Mouse (Mus musculus): Measurements from ENCODE around the gene Dgcr8. TPM values are rescaled to one million over a fixed set of nuclear protein-coding genes. Genes with fewer than 3 reads are reported as not detected.
A peak's percentile ranks its signal among the peaks of the same experiment; 100 is the strongest.

Dgcr8 gene
- total RNA-seq (2014; rRNA removed) (8.3 and 11.7 TPM in 2 replicates), polyA plus RNA-seq (2012; rRNA removed) (6.0 and 8.0 TPM in 2 replicates)

DNA sequence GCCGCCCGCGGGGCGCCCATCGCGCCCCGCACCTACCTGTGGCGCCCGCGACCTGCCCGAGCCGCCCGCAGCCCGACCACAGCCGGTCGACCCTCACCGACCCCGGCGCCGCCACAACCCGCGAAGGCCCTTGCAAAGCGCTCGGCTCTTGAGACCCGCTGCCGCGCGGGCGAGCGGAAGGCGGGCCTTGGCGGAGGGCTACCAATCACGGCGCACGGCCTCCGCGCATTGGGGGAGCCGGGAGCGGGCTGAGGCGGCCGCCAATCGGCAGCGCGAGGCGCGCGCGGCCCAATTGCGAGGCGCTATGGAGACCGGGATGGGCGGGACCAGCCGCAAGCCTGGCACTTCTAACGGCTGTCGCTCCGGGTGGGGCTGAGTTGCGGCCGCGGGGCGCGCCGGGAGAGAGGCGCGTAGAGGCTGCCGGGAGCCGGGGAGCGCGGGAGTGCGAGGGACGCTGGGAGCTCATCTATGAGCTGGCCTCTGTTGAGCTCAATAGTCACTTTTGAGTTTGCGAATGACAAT lies at the start of gene Dgcr8:
Gene Dgcr8 (minus strand): TSS at position 180 of the 522 bp plus-strand sequence.
- Histone ChIP-seq H3K9ac (ENCODE audit: low read depth, low read length) (peak within 1 kb of the TSS; percentile 87), H3K4me1 (ENCODE audit: control insufficient read depth, insufficient read depth, low read length) (peaks cover 9% of the 10 kb centered on the region), H3K36me3 (ENCODE audit: control insufficient read depth, insufficient read depth, low read length) (peaks cover 3% of the 10 kb centered on the region), H3K27ac (replicated peaks; ENCODE audit: insufficient read depth, low read depth, low read length) (peak within 1 kb of the TSS; percentile 83), H3K4me3 (ENCODE audit: insufficient read depth, low read depth, low read length) (peak within 1 kb of the TSS; percentile 88), H3K27me3 (ENCODE audit: control insufficient read depth, insufficient read depth, low read length) (no peaks in the 10 kb centered on the region), H3K79me2 (ENCODE audit: control insufficient read depth, insufficient read depth, low read length) (peaks cover 17% of the 10 kb centered on the region)
- under 1% methylated on average over 66 of the region's 71 CpGs for WGBS
- TF ChIP-seq POLR2A (IDR thresholded peaks at IDR 0.05; ENCODE audit: extremely low read depth, insufficient read depth, low read length) (peak; percentile 31; the same call in 1 of the 2 replicates), CTCF (IDR thresholded peaks at IDR 0.05; ENCODE audit: low read depth, low read length) (no peak)
- peak; percentile 82 for DNase-seq (ENCODE audit: extremely low read depth, low read depth, low spot score)

DNA sequence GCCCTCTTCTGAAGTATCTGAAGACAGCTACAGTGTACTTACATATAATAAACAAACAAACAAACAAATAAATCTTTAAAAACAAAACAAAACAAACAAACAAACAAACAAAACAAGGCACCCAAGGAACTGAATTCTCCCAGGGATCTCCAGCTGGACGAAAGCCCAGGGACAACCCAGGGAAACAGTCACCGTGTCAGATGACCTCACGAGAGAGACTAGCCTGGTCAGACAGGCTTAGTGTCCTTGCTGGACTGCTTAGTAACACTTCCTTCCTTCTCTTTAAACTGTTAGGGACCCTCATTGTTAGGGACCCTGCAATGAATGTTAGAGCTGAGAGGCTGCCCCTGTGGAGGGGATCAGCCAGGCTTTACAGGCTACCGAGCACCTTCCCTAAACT lies 48.2 kb upstream of the Dgcr8 start:
- DNase-seq (ENCODE audit: extremely low read depth, low read depth, low spot score): no peak
- Histone ChIP-seq H3K79me2 (ENCODE audit: control insufficient read depth, insufficient read depth, low read length) (peaks cover 7% of the 10 kb centered on the region; the same call in 1 of the 2 replicates), H3K4me3 (ENCODE audit: insufficient read depth, low read depth, low read length) (no peak overlapping the region), H3K4me1 (ENCODE audit: control insufficient read depth, insufficient read depth, low read length) (peaks cover 18% of the 10 kb centered on the region), H3K27me3 (ENCODE audit: control insufficient read depth, insufficient read depth, low read length) (no peaks in the 10 kb centered on the region), H3K36me3 (ENCODE audit: control insufficient read depth, insufficient read depth, low read length) (peaks cover 18% of the 10 kb centered on the region), H3K9ac (ENCODE audit: low read depth, low read length) (no peak overlapping the region), H3K27ac (replicated peaks; ENCODE audit: insufficient read depth, low read depth, low read length) (no peak overlapping the region)
- no peak for TF ChIP-seq POLR2A (IDR thresholded peaks at IDR 0.05; ENCODE audit: extremely low read depth, insufficient read depth, low read length)
- TF ChIP-seq CTCF (IDR thresholded peaks at IDR 0.05; ENCODE audit: low read depth, low read length): no peak
- 74% methylated on average over 4 of the region's 4 CpGs for WGBS

DNA sequence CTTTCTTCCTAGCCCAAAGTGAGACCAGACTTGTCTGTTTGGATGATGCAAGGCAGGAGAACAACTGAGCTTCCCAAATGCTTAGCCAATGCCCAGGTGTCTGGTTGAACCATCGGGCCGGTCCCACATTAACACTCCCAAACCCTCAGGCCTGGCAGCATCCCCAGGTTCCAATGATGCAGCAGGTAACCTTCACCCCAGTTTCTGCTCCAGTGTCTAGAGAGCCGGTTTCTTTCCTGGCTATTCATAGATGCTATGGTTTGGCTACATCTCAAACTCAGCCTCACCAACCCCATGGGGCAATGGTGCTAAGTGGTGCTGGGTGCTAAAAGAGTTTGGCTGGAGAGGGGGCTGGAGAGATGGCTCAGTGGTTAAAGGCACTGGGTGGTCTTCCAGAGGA lies 46.9 kb upstream of the Dgcr8 start:
- DNase-seq (ENCODE audit: extremely low read depth, low read depth, low spot score): no peak
- 43% methylated on average over 3 of the region's 3 CpGs for WGBS
- H3K4me3 ChIP-seq (ENCODE audit: insufficient read depth, low read depth, low read length): no peak overlapping the region
- peaks cover 7% of the 10 kb centered on the region; the same call in 1 of the 2 replicates for H3K79me2 ChIP-seq (ENCODE audit: control insufficient read depth, insufficient read depth, low read length)
- no peak overlapping the region for H3K9ac ChIP-seq (ENCODE audit: low read depth, low read length)
- H3K36me3 ChIP-seq (ENCODE audit: control insufficient read depth, insufficient read depth, low read length): peaks cover 20% of the 10 kb centered on the region
- H3K27me3 ChIP-seq (ENCODE audit: control insufficient read depth, insufficient read depth, low read length): no peaks in the 10 kb centered on the region
- peaks cover 13% of the 10 kb centered on the region for H3K4me1 ChIP-seq (ENCODE audit: control insufficient read depth, insufficient read depth, low read length)
- no peak for TF ChIP-seq CTCF (IDR thresholded peaks at IDR 0.05; ENCODE audit: low read depth, low read length)
- TF ChIP-seq POLR2A (IDR thresholded peaks at IDR 0.05; ENCODE audit: extremely low read depth, insufficient read depth, low read length): no peak
- H3K27ac ChIP-seq (replicated peaks; ENCODE audit: insufficient read depth, low read depth, low read length): no peak overlapping the region

- WGBS: 63% methylated on average over 3 of the region's 3 CpGs
- Histone ChIP-seq H3K27me3 (ENCODE audit: control insufficient read depth, insufficient read depth, low read length) (no peaks in the 10 kb centered on the region), H3K79me2 (ENCODE audit: control insufficient read depth, insufficient read depth, low read length) (peaks cover 7% of the 10 kb centered on the region; the same call in 1 of the 2 replicates), H3K4me1 (ENCODE audit: control insufficient read depth, insufficient read depth, low read length) (peaks cover 3% of the 10 kb centered on the region), H3K9ac (ENCODE audit: low read depth, low read length) (no peak overlapping the region), H3K36me3 (ENCODE audit: control insufficient read depth, insufficient read depth, low read length) (peaks cover 20% of the 10 kb centered on the region), H3K27ac (replicated peaks; ENCODE audit: insufficient read depth, low read depth, low read length) (no peak overlapping the region), H3K4me3 (ENCODE audit: insufficient read depth, low read depth, low read length) (no peak overlapping the region)
- DNase-seq (ENCODE audit: extremely low read depth, low read depth, low spot score): peak; percentile 78
- TF ChIP-seq POLR2A (IDR thresholded peaks at IDR 0.05; ENCODE audit: extremely low read depth, insufficient read depth, low read length) (no peak), CTCF (IDR thresholded peaks at IDR 0.05; ENCODE audit: low read depth, low read length) (no peak)
These were observed 44.9 kb upstream of the Dgcr8 start for GRCm38 (mm10) chr16:18333976-18334375.

- Histone ChIP-seq H3K4me3 (ENCODE audit: insufficient read depth, low read depth, low read length) (no peak overlapping the region), H3K9ac (ENCODE audit: low read depth, low read length) (no peak overlapping the region), H3K4me1 (ENCODE audit: control insufficient read depth, insufficient read depth, low read length) (no peaks in the 10 kb centered on the region), H3K79me2 (ENCODE audit: control insufficient read depth, insufficient read depth, low read length) (peaks cover 3% of the 10 kb centered on the region; the same call in 1 of the 2 replicates), H3K27ac (replicated peaks; ENCODE audit: insufficient read depth, low read depth, low read length) (no peak overlapping the region), H3K36me3 (ENCODE audit: control insufficient read depth, insufficient read depth, low read length) (peaks cover 7% of the 10 kb centered on the region), H3K27me3 (ENCODE audit: control insufficient read depth, insufficient read depth, low read length) (no peaks in the 10 kb centered on the region)
- 40% methylated on average over 1 of the region's 1 CpGs for WGBS
- no peak for DNase-seq (ENCODE audit: extremely low read depth, low read depth, low spot score)
- TF ChIP-seq CTCF (IDR thresholded peaks at IDR 0.05; ENCODE audit: low read depth, low read length) (no peak), POLR2A (IDR thresholded peaks at IDR 0.05; ENCODE audit: extremely low read depth, insufficient read depth, low read length) (no peak)
These were observed 39.5 kb upstream of the Dgcr8 start for GRCm38 (mm10) chr16:18328524-18328923.

- H3K79me2 ChIP-seq (ENCODE audit: control insufficient read depth, insufficient read depth, low read length): peaks cover 3% of the 10 kb centered on the region; the same call in 1 of the 2 replicates
- WGBS: 94% methylated on average over 9 of the region's 9 CpGs
- TF ChIP-seq CTCF (IDR thresholded peaks at IDR 0.05; ENCODE audit: low read depth, low read length) (no peak), POLR2A (IDR thresholded peaks at IDR 0.05; ENCODE audit: extremely low read depth, insufficient read depth, low read length) (no peak)
- no peak overlapping the region for H3K9ac ChIP-seq (ENCODE audit: low read depth, low read length)
- peaks cover 7% of the 10 kb centered on the region for H3K36me3 ChIP-seq (ENCODE audit: control insufficient read depth, insufficient read depth, low read length)
- H3K27ac ChIP-seq (replicated peaks; ENCODE audit: insufficient read depth, low read depth, low read length): no peak overlapping the region
- no peak for DNase-seq (ENCODE audit: extremely low read depth, low read depth, low spot score)
- H3K4me3 ChIP-seq (ENCODE audit: insufficient read depth, low read depth, low read length): no peak overlapping the region
- no peaks in the 10 kb centered on the region for H3K4me1 ChIP-seq (ENCODE audit: control insufficient read depth, insufficient read depth, low read length)
- no peaks in the 10 kb centered on the region for H3K27me3 ChIP-seq (ENCODE audit: control insufficient read depth, insufficient read depth, low read length)
These were observed 38.9 kb upstream of the Dgcr8 start for GRCm38 (mm10) chr16:18327936-18328335.

Measured in liver, adult 2 months (tissue).